Mouse (Mus musculus) lung, adult 2 months (tissue): ENCODE measurements around the gene Efcab12.

Source experiments
- CTCF ChIP-seq: fragments of 200-500 bp; IDR thresholded peaks from 2 replicates; pipeline ENCODE4 v1.5.1; 2011; ENCODE audit warnings: mild to moderate bottlenecking, low read length, control low read depth; ENCODE audit not compliant: insufficient read depth
- POLR2A ChIP-seq: fragments of 200-500 bp; IDR thresholded peaks from 2 replicates; pipeline ENCODE4 v1.6.1; 2011; ENCODE audit warnings: low read depth, mild to moderate bottlenecking, control low read depth, low read length, borderline replicate concordance; ENCODE audit errors: extremely low read depth

DNA sequence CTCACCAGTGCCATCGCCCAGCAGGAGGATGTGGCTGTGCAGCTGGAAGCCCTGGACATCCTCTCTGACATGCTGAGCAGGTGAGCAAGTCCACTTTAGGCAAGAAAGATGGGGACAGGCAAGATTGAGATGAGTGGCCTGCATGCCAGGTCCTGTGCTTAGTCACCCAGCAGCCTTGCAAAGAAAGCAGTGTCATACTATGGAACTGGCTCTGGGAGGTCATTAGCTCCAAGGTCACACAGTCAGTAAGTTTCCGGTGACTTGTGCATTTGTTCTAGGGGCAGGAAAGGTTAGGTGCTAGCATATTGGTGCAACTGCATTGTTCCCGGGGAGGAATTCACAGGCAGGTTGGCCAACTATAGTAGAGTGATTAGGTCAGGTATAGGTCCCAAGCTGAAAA, 55.4 kb downstream of the Efcab12 start:
- TF ChIP-seq CTCF (no peak), POLR2A (no peak)
